Mouse (Mus musculus) spleen, adult 2 months (tissue): ENCODE data around the gene Wipf2.

ENCODE experiments used
- CTCF ChIP-seq: fragments of 200-500 bp; IDR thresholded peaks from 2 replicates; pipeline ENCODE4 v1.5.1; 2011; ENCODE audit warnings: mild to moderate bottlenecking, inconsistent platforms; ENCODE audit not compliant: insufficient read depth, insufficient read length, insufficient replicate concordance; ENCODE audit errors: extremely low read depth
- POLR2A ChIP-seq: fragments of 200-500 bp; IDR thresholded peaks from 2 replicates; pipeline ENCODE4 v1.6.1; 2011; ENCODE audit warnings: low read depth, low read length, inconsistent platforms

DNA sequence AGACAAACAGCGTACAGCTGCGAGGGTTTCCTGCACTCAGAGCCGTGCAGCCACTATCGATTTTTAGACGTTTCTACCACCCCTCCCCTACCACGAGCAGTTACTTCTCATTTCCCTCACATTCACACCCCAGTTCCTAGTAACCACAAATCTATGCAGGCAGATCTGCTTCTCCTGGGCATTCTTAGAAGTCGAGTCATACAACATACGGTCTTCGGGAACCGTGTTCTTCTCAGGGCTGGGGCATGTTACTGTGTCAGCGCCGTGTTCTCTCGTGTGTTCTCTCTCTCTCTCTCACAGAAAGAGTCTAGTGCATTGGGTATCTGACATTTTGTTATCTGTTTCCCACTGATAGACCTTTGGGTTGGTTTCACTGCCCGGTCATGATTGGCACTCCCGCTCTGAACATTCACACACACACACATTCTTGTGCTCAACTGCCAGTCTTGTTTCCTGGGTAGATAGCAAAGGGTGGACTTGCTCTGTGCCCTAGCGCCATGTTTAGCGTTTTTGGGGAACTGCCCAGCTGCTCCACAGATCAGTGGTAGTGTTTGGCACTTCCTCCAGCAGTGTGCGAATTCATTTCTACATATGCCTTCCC lies 84.6 kb downstream of the Wipf2 start:
- no peak for TF ChIP-seq CTCF
- TF ChIP-seq POLR2A, result no peak
